Mouse (Mus musculus): ENCODE data around the gene Vmn1r48. TPM values are rescaled to one million over a fixed set of nuclear protein-coding genes. Genes with fewer than 3 reads are reported as not detected.
"Not testable (repeated sequence)": the region's sequence is repeated elsewhere in the genome, so short reads cannot be mapped to it uniquely, and the experiment has no call there.

The Vmn1r48 gene
- total RNA-seq (2012; rRNA removed) (not detected in 2 replicates), polyA plus RNA-seq (2012; ENCODE audit: insufficient read depth in 1 of 2, insufficient read length in 2 of 2, low read depth in 1 of 2, low replicate concordance in 2 of 2, missing spikeins in 1 of 2) (not detected)

- H3K36me3 ChIP-seq (ENCODE audit: control insufficient read depth in 1 of 2, insufficient read depth in 2 of 2, low read length in 2 of 2); H3K27ac ChIP-seq (ENCODE audit: control insufficient read depth, low read depth, low read length); DNase-seq (ENCODE audit: low read depth, low spot score); H3K4me1 ChIP-seq (ENCODE audit: control insufficient read depth in 1 of 2, insufficient read depth in 2 of 2, low read length in 2 of 2); H3K4me3 ChIP-seq (ENCODE audit: control insufficient read depth in 1 of 2, insufficient read depth in 1 of 2, low read depth in 2 of 2, low read length in 2 of 2); H3K9ac ChIP-seq (ENCODE audit: control insufficient read depth, low read depth, low read length, poor library complexity, severe bottlenecking); H3K27me3 ChIP-seq (ENCODE audit: control insufficient read depth in 1 of 2, insufficient read depth in 2 of 2, low read length in 2 of 2); H3K79me2 ChIP-seq (ENCODE audit: control insufficient read depth, insufficient read depth, low read length, poor library complexity); H3K9me3 ChIP-seq (replicated peaks; ENCODE audit: insufficient read depth, low read length): not testable (repeated sequence)
Measured at GRCm38 (mm10) chr6:90036741-90037140, at the start of gene Vmn1r48. Gene Vmn1r48, minus strand, starts transcription at chr6:90036841.

DNA sequence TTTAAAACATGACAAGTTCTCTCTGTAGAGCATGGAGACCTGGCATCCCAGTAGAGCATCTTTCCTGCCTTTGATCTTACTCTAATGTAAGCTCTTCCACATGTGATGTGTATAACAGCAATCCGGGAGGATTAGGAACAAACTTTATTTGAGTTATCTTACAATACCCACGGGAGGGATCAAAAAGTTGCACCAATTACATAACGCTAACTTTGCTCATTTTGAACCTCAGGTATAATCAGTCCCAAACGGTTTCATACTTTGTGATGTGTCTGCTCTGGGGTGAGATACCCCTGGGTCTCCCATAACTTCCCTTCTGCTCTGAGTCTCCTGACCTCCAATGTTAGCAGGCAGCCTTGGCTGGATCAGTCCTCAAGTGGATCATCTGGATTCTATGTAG is 41.8 kb upstream of the Vmn1r48 start, which contains the start of gene Vmn1r49:
Gene Vmn1r49 (minus strand): TSS at position 101 of the 400 bp plus-strand sequence.
- TF ChIP-seq ZNF384 (IDR thresholded peaks at IDR 0.05; ENCODE audit: low read depth, low read length) (no peak), NELFE (IDR thresholded peaks at IDR 0.05; ENCODE audit: low read depth, low read length) (no peak), TAL1 (IDR thresholded peaks at IDR 0.05; ENCODE audit: low read length) (no peak), MYC (IDR thresholded peaks at IDR 0.05; ENCODE audit: low read depth, low read length) (no peak), MXI1 (IDR thresholded peaks at IDR 0.05; ENCODE audit: low read depth, low read length) (no peak), MAZ (IDR thresholded peaks at IDR 0.05; ENCODE audit: low read depth, low read length) (no peak), ETS1 (IDR thresholded peaks at IDR 0.05; ENCODE audit: low read depth, low read length) (no peak), POLR2AphosphoS5 (IDR thresholded peaks at IDR 0.05; ENCODE audit: borderline replicate concordance, low read depth, low read length) (no peak), ELF1 (IDR thresholded peaks at IDR 0.05; ENCODE audit: low read depth, low read length) (no peak), CHD1 (IDR thresholded peaks at IDR 0.05; ENCODE audit: low read depth, low read length) (no peak)
- no peak for DNase-seq (ENCODE audit: low read depth, low spot score)
- H3K36me3 ChIP-seq (ENCODE audit: control insufficient read depth in 1 of 2, insufficient read depth in 2 of 2, low read length in 2 of 2): no peaks in the 10 kb centered on the region
- H3K79me2 ChIP-seq (ENCODE audit: control insufficient read depth, insufficient read depth, low read length, poor library complexity): no peaks in the 10 kb centered on the region
- no peaks in the 10 kb centered on the region for H3K27me3 ChIP-seq (ENCODE audit: control insufficient read depth in 1 of 2, insufficient read depth in 2 of 2, low read length in 2 of 2)
- no peak within 1 kb of the TSS for H3K27ac ChIP-seq (ENCODE audit: control insufficient read depth, low read depth, low read length)
- no peak within 1 kb of the TSS for H3K4me3 ChIP-seq (ENCODE audit: control insufficient read depth in 1 of 2, insufficient read depth in 1 of 2, low read depth in 2 of 2, low read length in 2 of 2)
- no peaks in the 10 kb centered on the region for H3K9me3 ChIP-seq (replicated peaks; ENCODE audit: insufficient read depth, low read length)
- H3K9ac ChIP-seq (ENCODE audit: control insufficient read depth, low read depth, low read length, poor library complexity, severe bottlenecking): no peak within 1 kb of the TSS
- no peaks in the 10 kb centered on the region for H3K4me1 ChIP-seq (ENCODE audit: control insufficient read depth in 1 of 2, insufficient read depth in 2 of 2, low read length in 2 of 2)

DNA sequence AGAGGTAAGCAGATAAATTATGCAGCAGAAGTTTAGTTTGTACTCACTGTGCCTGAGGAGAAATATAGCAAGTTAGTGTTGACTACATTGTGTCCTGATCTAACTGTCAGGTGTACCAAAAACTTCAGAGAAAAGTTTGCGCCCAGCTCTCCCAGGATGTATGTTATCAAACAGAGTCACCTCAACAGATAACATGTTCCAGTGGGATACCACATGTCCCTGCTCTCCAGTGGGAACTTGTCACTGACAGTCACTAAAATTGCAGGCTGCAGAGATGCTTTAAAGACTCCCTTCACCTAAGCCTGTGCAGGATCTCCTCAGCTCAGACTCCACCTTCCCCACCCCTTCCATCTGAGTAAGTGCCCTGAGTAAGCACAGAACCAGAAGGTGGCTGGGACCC is 20.8 kb downstream of the Vmn1r48 start, which contains the start of gene Vmn1r47:
Gene Vmn1r47 (plus strand): TSS at position 301 of the 400 bp plus-strand sequence.
- H3K4me1 ChIP-seq (ENCODE audit: control insufficient read depth in 1 of 2, insufficient read depth in 2 of 2, low read length in 2 of 2); H3K27me3 ChIP-seq (ENCODE audit: control insufficient read depth in 1 of 2, insufficient read depth in 2 of 2, low read length in 2 of 2); H3K9me3 ChIP-seq (replicated peaks; ENCODE audit: insufficient read depth, low read length); H3K4me3 ChIP-seq (ENCODE audit: control insufficient read depth in 1 of 2, insufficient read depth in 1 of 2, low read depth in 2 of 2, low read length in 2 of 2); H3K27ac ChIP-seq (ENCODE audit: control insufficient read depth, low read depth, low read length); DNase-seq (ENCODE audit: low read depth, low spot score); H3K36me3 ChIP-seq (ENCODE audit: control insufficient read depth in 1 of 2, insufficient read depth in 2 of 2, low read length in 2 of 2); H3K9ac ChIP-seq (ENCODE audit: control insufficient read depth, low read depth, low read length, poor library complexity, severe bottlenecking); H3K79me2 ChIP-seq (ENCODE audit: control insufficient read depth, insufficient read depth, low read length, poor library complexity): not testable (repeated sequence)
